Mouse (Mus musculus): ENCODE measurements around the gene 4930562C15Rik. TPM values are rescaled to one million over a fixed set of nuclear protein-coding genes. Genes with fewer than 3 reads are reported as not detected.

The 4930562C15Rik gene
- polyA plus RNA-seq, 1 experiment from 2014 or later, result 0.54 TPM

DNA sequence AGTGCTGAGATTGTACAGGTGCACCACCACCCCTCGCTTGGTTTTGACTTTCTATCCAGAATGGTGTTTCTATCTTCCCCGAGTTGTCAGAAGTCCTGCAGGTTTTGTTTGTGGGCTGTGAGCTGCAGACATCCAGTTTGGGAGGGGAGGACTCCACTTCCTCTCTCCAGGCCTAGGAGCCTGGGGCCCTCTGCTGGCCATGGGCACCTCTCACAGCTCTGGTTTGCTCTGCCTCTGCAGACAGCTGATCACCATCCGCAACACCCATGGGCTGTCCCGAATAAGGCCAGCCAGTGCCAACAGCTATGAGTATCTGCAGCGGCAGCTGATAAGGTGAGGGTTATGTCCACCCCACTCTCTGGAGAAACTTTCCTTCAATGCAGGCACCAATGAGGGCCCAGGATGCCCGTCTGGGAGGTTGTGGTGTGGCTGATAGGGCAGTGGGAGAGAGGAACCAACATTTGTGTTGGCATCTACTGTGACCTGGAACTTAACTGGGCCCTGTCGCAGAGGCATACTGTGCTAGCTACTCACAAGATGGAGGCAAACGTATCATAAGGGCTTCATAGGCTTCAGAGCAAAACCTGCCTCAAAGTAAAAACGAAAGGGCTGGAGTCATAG is 27.8 kb downstream of the 4930562C15Rik start:
- no peaks in the 10 kb centered on the region for H3K27me3 ChIP-seq (replicated peaks)
- no peak overlapping the region for H3K4me3 ChIP-seq (replicated peaks)
- H3K9ac ChIP-seq (replicated peaks), result no peak overlapping the region
- peak; percentile 81; the same call in 1 of the 2 replicates for ATAC-seq (ENCODE audit: low FRiP score)
- no peaks in the 10 kb centered on the region for H3K36me3 ChIP-seq
- no peaks in the 10 kb centered on the region for H3K9me3 ChIP-seq (replicated peaks)
- no peak overlapping the region for H3K4me2 ChIP-seq
- H3K4me1 ChIP-seq, result no peaks in the 10 kb centered on the region
- WGBS, result 59% methylated on average over 9 of the region's 9 CpGs
- H3K27ac ChIP-seq (replicated peaks), result no peak overlapping the region

DNA sequence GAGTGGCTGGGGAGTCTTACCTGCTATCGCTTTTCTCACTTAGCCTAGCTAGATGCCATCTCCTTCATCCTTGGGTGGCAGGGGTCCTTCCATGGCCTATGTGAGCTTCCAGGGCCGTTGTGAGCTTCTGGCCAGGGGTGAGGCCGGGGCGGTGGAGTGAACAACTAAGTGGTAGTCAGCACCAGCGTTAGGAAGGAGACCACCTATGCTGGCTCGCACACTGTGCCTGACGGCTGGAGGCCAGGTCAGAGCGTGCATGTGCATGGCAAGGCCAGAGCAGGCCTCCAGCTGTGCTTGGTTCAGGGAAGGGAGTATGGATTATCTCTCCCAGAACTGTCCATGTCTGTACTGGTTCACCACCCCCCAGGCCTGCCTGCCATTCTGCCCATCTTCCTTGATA is 28.5 kb downstream of the 4930562C15Rik start:
- Histone ChIP-seq H3K9me3 (replicated peaks) (no peaks in the 10 kb centered on the region), H3K36me3 (peaks cover 3% of the 10 kb centered on the region; the same call in 1 of the 2 replicates), H3K4me2 (no peak overlapping the region), H3K4me3 (replicated peaks) (no peak overlapping the region), H3K27ac (replicated peaks) (no peak overlapping the region), H3K27me3 (replicated peaks) (no peaks in the 10 kb centered on the region), H3K4me1 (no peaks in the 10 kb centered on the region), H3K9ac (replicated peaks) (no peak overlapping the region)
- 86% methylated on average over 8 of the region's 8 CpGs for WGBS
- ATAC-seq (ENCODE audit: low FRiP score), result no peak

DNA sequence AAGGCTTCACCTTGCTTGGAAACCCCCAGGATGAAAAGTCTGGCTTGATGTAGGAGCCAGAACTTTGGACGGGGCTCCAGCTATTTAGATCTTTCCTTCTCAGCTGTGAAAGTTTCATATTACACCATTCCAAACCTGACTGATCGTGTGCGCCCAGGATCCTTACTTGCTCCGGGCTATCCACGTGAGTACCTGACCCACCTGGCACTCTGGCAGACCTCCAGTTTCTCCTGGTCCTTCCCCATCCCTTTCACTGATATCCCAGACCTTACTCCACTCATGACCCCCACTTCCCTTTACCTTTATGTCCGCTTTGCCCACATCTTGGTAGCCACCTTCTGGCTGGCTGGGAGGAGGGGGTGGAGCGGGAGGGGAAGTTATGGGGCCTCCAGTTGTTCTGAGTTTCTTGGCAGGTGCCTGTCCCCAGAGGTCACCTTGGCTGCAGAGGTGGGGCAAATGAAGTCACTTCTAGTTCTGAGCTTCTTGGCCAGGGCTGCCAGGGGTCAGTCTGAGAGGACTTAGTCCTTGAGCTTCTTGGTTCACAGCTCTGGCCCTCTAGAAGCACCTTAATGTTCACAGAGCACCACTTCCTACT is 31.0 kb downstream of the 4930562C15Rik start:
- Histone ChIP-seq H3K4me3 (replicated peaks) (no peak overlapping the region), H3K27me3 (replicated peaks) (no peaks in the 10 kb centered on the region), H3K36me3 (peaks cover 15% of the 10 kb centered on the region), H3K9me3 (replicated peaks) (no peaks in the 10 kb centered on the region), H3K27ac (replicated peaks) (no peak overlapping the region), H3K9ac (replicated peaks) (no peak overlapping the region), H3K4me2 (no peak overlapping the region), H3K4me1 (no peaks in the 10 kb centered on the region)
- ATAC-seq (ENCODE audit: low FRiP score), result no peak
- 75% methylated on average over 7 of the region's 7 CpGs for WGBS

DNA sequence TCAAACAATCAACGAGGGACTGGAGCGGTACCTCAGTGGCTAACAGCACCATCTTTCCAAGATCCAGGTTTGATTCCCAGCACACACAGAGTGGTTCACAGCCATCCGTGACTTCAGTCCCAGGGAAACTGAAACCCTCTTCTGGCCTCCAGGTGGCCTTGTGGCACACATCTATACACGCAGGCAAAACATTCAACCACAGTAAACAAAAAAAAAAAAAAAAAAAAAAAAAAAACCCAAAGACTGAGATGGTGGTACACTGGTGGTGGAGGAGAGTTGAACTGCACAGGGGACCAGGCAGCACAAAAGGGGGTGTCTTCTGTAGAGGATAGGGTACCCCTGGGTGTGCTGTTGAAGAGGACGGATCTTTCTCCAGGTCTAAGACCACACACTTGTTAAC is 35.3 kb downstream of the 4930562C15Rik start:
- no peak overlapping the region for H3K4me3 ChIP-seq (replicated peaks)
- H3K4me2 ChIP-seq, result no peak overlapping the region
- H3K36me3 ChIP-seq, result peaks cover 24% of the 10 kb centered on the region
- no peak for ATAC-seq (ENCODE audit: low FRiP score)
- H3K27me3 ChIP-seq (replicated peaks), result no peaks in the 10 kb centered on the region
- H3K9me3 ChIP-seq (replicated peaks), result no peaks in the 10 kb centered on the region
- no peak overlapping the region for H3K9ac ChIP-seq (replicated peaks)
- WGBS, result 92% methylated on average over 5 of the region's 5 CpGs
- H3K27ac ChIP-seq (replicated peaks), result no peak overlapping the region
- H3K4me1 ChIP-seq, result peaks cover 4% of the 10 kb centered on the region

DNA sequence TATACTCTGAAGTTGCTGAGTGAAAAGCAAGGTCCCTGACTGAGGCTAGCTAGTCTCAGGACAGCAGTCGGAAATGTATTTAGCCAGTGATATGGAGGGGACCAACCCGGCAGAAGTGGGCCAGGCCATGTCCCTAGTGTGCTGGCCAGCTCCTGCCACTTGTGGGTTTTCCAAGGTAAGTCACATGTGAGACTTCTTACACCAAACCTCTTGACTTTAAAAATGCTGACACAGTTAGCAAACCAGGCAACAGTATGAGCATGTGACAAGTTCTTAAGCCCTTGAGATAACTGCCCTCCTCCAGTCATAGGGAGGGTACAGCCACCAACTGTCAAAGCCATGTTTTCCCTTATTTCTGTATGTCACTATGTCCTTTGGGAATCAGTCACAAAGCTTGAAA is 36.7 kb downstream of the 4930562C15Rik start:
- Histone ChIP-seq H3K9ac (replicated peaks) (no peak overlapping the region), H3K4me1 (peaks cover 18% of the 10 kb centered on the region), H3K4me3 (replicated peaks) (no peak overlapping the region), H3K27me3 (replicated peaks) (no peaks in the 10 kb centered on the region), H3K36me3 (peaks cover 36% of the 10 kb centered on the region), H3K27ac (replicated peaks) (no peak overlapping the region), H3K9me3 (replicated peaks) (no peaks in the 10 kb centered on the region), H3K4me2 (no peak overlapping the region)
- 93% methylated on average over 2 of the region's 2 CpGs for WGBS
- ATAC-seq (ENCODE audit: low FRiP score), result no peak

DNA sequence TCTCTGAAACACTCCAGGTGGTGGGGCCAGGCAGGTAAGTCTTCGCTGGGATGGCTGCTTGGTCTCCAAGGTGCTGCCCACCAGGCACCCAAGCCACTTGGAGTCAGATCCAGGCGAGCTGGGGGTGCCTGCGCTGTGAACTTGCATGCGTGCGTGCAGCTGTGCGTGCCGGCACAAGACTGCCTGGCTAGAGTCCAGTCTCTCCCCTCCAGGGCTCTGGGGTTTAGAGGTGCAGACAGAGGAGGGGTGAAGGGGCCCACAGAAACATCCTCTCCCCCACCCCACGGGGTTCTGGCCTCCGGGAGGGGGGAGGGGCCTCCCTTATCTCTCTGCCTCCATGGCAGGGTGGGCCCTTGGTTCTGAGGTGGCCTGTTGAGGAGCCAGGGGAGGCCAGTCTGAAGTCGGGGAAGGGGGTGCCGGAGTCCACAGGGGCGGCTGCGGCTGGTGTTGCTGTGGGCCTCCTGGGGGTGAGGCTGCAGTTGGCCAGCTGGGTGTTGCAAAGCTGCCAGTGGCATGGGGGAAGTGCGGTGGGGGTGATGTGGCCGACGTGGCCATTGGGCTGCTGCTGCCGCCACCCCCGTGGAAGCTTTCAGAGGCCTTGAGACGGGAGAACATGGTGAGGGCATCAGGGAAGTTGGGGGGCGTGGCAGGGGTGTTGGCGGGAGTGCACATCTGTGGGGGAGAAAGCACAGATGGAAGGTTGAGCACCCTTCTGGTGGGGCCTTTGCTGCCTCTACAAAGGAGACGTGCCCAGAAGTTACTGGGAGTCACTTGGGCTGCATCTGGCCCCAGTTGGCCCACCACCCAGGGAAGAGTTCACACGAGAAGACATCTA is 40.2 kb downstream of the 4930562C15Rik start:
- Histone ChIP-seq H3K9ac (replicated peaks) (no peak overlapping the region), H3K4me2 (no peak overlapping the region), H3K9me3 (replicated peaks) (no peaks in the 10 kb centered on the region), H3K4me3 (replicated peaks) (no peak overlapping the region), H3K4me1 (peaks cover 37% of the 10 kb centered on the region), H3K27ac (replicated peaks) (0 out of 2 replicates have a peak overlapping the region, but pooled peaks have one; percentile 11), H3K27me3 (replicated peaks) (no peaks in the 10 kb centered on the region), H3K36me3 (peaks cover 21% of the 10 kb centered on the region)
- ATAC-seq (ENCODE audit: low FRiP score), result no peak
- 81% methylated on average over 22 of the region's 23 CpGs for WGBS

DNA sequence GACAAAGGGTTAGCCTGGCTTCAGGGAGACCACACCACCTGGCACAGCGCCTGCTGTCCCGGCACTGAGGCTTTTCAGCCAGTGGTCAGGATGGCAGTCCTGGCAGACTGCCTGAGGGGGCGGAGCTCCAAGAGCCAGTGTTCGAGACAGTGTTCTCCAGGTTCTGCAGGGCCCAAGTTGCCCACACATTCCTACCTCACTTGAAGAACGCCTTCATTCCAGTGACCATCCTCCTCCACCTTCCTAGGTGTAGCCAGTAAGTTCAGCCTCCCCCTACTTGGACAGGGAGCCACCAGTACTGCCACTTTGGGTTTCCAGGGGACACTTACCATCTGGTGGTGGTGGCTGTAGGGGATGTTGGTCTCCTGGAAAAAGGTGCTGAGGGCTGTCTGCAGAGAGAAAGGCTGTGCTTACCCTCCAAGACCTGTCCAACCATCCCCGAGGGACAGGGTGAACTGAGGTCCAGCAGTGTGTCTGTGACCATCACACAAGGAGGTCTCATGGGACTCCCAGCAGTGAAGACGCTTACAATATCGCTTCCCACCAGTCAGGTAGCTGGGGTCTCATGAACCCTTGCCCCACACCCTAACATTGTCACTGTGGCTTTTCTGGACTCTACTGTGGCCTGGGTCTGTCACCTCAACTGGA is 40.9 kb downstream of the 4930562C15Rik start:
- Histone ChIP-seq H3K4me3 (replicated peaks) (no peak overlapping the region), H3K4me2 (no peak overlapping the region), H3K9ac (replicated peaks) (no peak overlapping the region), H3K27me3 (replicated peaks) (no peaks in the 10 kb centered on the region), H3K36me3 (peaks cover 21% of the 10 kb centered on the region), H3K9me3 (replicated peaks) (no peaks in the 10 kb centered on the region), H3K4me1 (peaks cover 40% of the 10 kb centered on the region), H3K27ac (replicated peaks) (0 out of 2 replicates have a peak overlapping the region, but pooled peaks have one; percentile 11)
- WGBS, result 70% methylated on average over 8 of the region's 8 CpGs
- no peak for ATAC-seq (ENCODE audit: low FRiP score)

DNA sequence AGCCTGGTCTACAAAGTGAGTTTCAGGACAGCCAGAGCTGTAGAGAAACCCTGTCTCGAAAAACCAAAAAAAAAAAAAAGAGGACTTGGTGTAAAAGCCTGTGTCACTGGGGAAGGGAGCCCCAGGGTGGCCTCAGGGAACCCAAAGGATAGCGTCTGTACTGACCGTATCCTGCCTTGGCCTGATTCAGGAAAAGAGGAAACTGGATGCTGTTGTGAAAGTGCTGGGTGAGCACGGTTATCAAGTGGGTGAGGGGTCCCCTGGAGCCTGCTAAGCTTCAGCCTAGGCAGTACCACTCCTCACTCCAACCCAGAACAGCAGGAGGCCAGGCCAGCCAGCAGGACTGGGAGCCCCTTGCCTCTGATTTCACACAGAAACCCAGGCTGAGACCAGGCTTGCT is 42.0 kb downstream of the 4930562C15Rik start:
- peak overlapping the region; percentile 83 for H3K4me2 ChIP-seq
- ATAC-seq (ENCODE audit: low FRiP score), result no peak
- 88% methylated on average over 4 of the region's 4 CpGs for WGBS
- H3K36me3 ChIP-seq, result peaks cover 21% of the 10 kb centered on the region
- no peak overlapping the region for H3K27ac ChIP-seq (replicated peaks)
- H3K9ac ChIP-seq (replicated peaks), result peak overlapping the region; percentile 81; the same call in 1 of the 2 replicates
- H3K27me3 ChIP-seq (replicated peaks), result no peaks in the 10 kb centered on the region
- peaks cover 51% of the 10 kb centered on the region for H3K4me1 ChIP-seq
- no peaks in the 10 kb centered on the region for H3K9me3 ChIP-seq (replicated peaks)
- H3K4me3 ChIP-seq (replicated peaks), result no peak overlapping the region

DNA sequence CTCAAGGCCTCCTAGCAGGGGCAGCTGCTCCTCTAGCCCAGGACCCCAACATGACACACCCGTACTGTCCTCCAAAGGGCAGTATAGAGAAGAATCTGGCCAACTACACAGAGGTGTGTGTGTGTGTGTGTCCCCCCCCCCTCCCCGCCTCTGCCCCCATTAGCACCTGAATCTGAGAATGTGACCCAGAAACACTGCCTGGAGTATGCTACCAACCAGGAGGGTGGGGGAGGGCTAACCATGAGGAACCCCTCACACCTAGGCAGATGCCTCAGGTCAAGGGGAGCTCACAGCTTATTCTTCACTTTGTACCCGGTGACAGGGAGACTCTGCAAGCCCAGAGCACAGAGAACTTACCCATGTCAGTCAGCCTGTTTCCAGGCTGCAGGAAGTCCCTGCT is 42.5 kb downstream of the 4930562C15Rik start:
- ATAC-seq (ENCODE audit: low FRiP score), result no peak
- H3K27me3 ChIP-seq (replicated peaks), result no peaks in the 10 kb centered on the region
- peak overlapping the region; percentile 81 for H3K9ac ChIP-seq (replicated peaks)
- peak overlapping the region; percentile 83 for H3K4me2 ChIP-seq
- H3K36me3 ChIP-seq, result peaks cover 21% of the 10 kb centered on the region
- peak overlapping the region; percentile 89 for H3K4me3 ChIP-seq (replicated peaks)
- H3K9me3 ChIP-seq (replicated peaks), result no peaks in the 10 kb centered on the region
- H3K4me1 ChIP-seq, result peaks cover 52% of the 10 kb centered on the region
- 0 out of 2 replicates have a peak overlapping the region, but pooled peaks have one; percentile 99 for H3K27ac ChIP-seq (replicated peaks)
- 87% methylated on average over 3 of the region's 3 CpGs for WGBS

DNA sequence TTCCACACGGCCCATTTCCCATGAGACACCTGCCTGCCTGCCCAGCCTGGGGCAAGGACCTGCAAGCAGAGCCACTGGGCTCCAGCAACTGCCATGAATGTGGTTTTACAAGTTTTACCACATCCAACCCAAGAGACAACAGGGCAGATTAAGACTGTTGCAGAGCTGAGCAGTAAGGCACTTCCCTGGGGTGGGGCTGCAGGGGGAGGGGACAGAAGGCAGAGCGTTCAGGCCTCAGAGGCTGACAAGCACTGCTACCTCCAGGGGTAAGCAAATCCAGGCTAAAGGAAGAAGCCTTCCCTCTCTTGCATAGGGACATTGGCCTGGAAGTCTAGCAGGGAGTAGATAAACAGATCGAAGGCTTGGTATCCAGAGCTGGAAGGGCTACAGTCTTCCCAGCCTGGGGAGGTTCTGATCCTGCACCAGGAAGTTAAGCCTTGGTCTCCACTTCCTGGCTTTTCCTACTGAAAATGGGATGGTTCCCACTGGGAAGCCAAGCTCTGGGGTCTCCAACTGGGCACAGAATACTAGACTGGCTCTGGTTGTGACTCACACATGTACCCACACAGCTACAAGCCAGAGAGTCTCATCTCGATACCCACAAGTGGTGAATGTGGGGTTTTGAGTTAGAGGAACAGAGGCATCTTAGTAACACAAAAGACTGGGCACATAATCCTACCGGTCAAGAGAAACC is 43.1 kb downstream of the 4930562C15Rik start:
- peak overlapping the region; percentile 99 for H3K27ac ChIP-seq (replicated peaks)
- peaks cover 52% of the 10 kb centered on the region for H3K4me1 ChIP-seq
- peak overlapping the region; percentile 83 for H3K4me2 ChIP-seq
- H3K4me3 ChIP-seq (replicated peaks), result peak overlapping the region; percentile 89
- H3K9me3 ChIP-seq (replicated peaks), result no peaks in the 10 kb centered on the region
- H3K27me3 ChIP-seq (replicated peaks), result no peaks in the 10 kb centered on the region
- peaks cover 21% of the 10 kb centered on the region for H3K36me3 ChIP-seq
- 28% methylated on average over 5 of the region's 5 CpGs for WGBS
- ATAC-seq (ENCODE audit: low FRiP score), result no peak
- peak overlapping the region; percentile 81 for H3K9ac ChIP-seq (replicated peaks)
